Mouse (Mus musculus) CH12.LX (cell line): ENCODE data around the gene Uqcrq.

Source experiments
- EP300 ChIP-seq: IDR thresholded peaks from 2 replicates; pipeline ENCODE4 v1.6.1; 2011; ENCODE audit warnings: low read length, improper control_type of control experiment
- HCFC1 ChIP-seq: IDR thresholded peaks from 2 replicates; pipeline ENCODE4 v1.6.1; 2012; ENCODE audit warnings: low read depth, mild to moderate bottlenecking, inconsistent platforms, low read length, improper control_type of control experiment
- POLR2A ChIP-seq: IDR thresholded peaks from 2 replicates; pipeline ENCODE4 v1.6.1; 2011; ENCODE audit warnings: low read depth, mild to moderate bottlenecking, improper control_type of control experiment, low read length
- RAD21 ChIP-seq: IDR thresholded peaks from 2 replicates; pipeline ENCODE4 v1.6.1; 2011; ENCODE audit warnings: low read depth, mild to moderate bottlenecking, low read length, improper control_type of control experiment, moderate library complexity
- TBP ChIP-seq: conservative IDR thresholded peaks from 2 replicates; pipeline ENCODE4 v1.6.1; 2011; ENCODE audit warnings: low read depth, low read length, improper control_type of control experiment
- TCF12 ChIP-seq: IDR thresholded peaks from 2 replicates; pipeline ENCODE4 v1.6.1; 2014; ENCODE audit warnings: low read depth, mild to moderate bottlenecking, inconsistent platforms, low read length, improper control_type of control experiment
- UBTF ChIP-seq: IDR thresholded peaks from 2 replicates; pipeline ENCODE4 v1.6.1; 2012; ENCODE audit warnings: low read depth, mild to moderate bottlenecking, inconsistent platforms, low read length, improper control_type of control experiment, moderate library complexity

DNA sequence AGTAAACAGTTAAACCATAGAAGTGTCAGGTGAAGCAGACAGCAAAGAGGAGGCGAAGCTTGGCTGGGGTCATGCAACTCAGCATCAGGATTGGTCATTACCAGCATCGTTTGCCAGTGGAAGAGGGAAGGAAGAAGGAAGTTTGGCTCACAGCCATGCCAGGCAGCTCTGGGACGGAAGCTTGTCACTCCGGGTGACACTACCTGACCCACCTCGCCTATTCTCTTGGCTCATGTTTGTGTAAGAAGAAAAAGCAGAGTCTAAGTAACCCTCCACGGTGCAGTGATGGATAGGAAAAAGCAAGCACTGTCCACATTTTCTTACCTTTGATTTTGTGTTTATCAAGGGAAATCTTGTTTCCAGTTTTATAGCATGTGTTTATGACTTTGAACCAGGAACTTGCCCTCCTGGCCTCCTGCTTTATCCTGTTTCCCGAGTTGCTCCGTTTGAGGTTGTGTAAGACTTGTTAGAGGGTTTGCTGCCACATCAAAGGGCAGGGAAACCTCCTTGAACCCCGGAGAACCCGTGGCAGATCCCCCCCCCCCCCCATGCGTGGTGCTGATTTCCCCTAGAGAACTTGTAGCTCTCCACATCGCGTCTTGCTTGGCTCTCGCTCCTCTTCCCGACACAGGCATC lies 19.6 kb upstream of the Uqcrq start:
- no peak for TF ChIP-seq POLR2A
- no peak for TF ChIP-seq UBTF
- no peak for TF ChIP-seq TBP
- no peak for TF ChIP-seq HCFC1
- TF ChIP-seq RAD21 = no peak
- no peak for TF ChIP-seq TCF12
- no peak for TF ChIP-seq EP300
